Mouse (Mus musculus) hindbrain, embryonic 11.5 days (tissue): ENCODE measurements around the gene Sap30. TPM values are rescaled to one million over a fixed set of nuclear protein-coding genes. Genes with fewer than 3 reads are reported as not detected.
"Not testable (repeated sequence)": the region's sequence is repeated elsewhere in the genome, so short reads cannot be mapped to it uniquely, and the experiment has no call there.

Source experiments
- ATAC-seq: fragments of 200-750 bp; cut with Nextera tagmentation; 2 replicates; pipeline ENCODE4 v1.8.0; 2017; ENCODE audit warnings: mild to moderate bottlenecking, moderate TSS enrichment, moderate library complexity; ENCODE audit not compliant: low FRiP score
- DNase-seq: peaks from one replicate; pipeline ENCODE4 v3.0.0-alpha.2; 2015; ENCODE audit warnings: low spot score
- H3K27ac ChIP-seq: fragments of 300-500 bp; sonication (generic); 2 replicates; pipeline ENCODE4 v1.5.1; 2014; ENCODE audit warnings: mild to moderate bottlenecking, low read depth, low read length
- H3K27me3 ChIP-seq: fragments of 300-500 bp; sonication (generic); 2 replicates; pipeline ENCODE4 v1.6.1; 2014; ENCODE audit warnings: mild to moderate bottlenecking, low read length, moderate library complexity, mixed read lengths; ENCODE audit not compliant: control insufficient read depth, insufficient read depth
- H3K36me3 ChIP-seq: fragments of 300-500 bp; sonication (generic); 2 replicates; pipeline ENCODE4 v1.6.1; 2014; ENCODE audit warnings: mild to moderate bottlenecking, low read length, moderate library complexity, mixed read lengths; ENCODE audit not compliant: control insufficient read depth, insufficient read depth
- H3K4me1 ChIP-seq: fragments of 300-500 bp; sonication (generic); replicated peaks from 2 replicates; pipeline ENCODE4 v1.6.1; 2014; ENCODE audit warnings: low read length, mixed read lengths; ENCODE audit not compliant: control insufficient read depth, insufficient read depth
- H3K4me2 ChIP-seq: fragments of 300-500 bp; sonication (generic); replicated peaks from 2 replicates; pipeline ENCODE4 v1.6.1; 2014; ENCODE audit warnings: mild to moderate bottlenecking, low read depth, low read length
- H3K4me3 ChIP-seq: fragments of 300-500 bp; sonication (generic); 2 replicates; pipeline ENCODE4 v1.5.1; 2014; ENCODE audit warnings: low read depth, low read length
- H3K9ac ChIP-seq: fragments of 300-500 bp; sonication (generic); 2 replicates; pipeline ENCODE4 v1.6.1; 2014; ENCODE audit warnings: low read depth, low read length
- H3K9me3 ChIP-seq: fragments of 300-500 bp; sonication (generic); 2 replicates; pipeline ENCODE4 v1.6.1; 2016; ENCODE audit warnings: low read length; ENCODE audit not compliant: control insufficient read depth
- WGBS: fragments of 180-500 bp; shearing (Covaris S2); extraction: QIAGEN DNeasy Blood & Tissue Kit; methylation state at CpG from one replicate; pipeline ENCODE4 v1.1.7; 2014; 5-methylcytosine and 5-hydroxymethylcytosine counted together
- polyA plus RNA-seq: library from polyadenylated mRNA; unstranded; fragments of >200 nt; fragmentation: Nextera tagmentation; extraction: Ambion mirVana; gene quantifications from 2 replicates; pipeline ENCODE4 v1.2.1, GENCODE M21; 2014

The Sap30 gene
- polyA plus RNA-seq, 1 experiment from 2014 or later = 109 TPM

GRCm38 (mm10) chr8:57520186-57520786 is 32.6 kb upstream of the Sap30 start:
- no peak for DNase-seq

GRCm38 (mm10) chr8:57517723-57518122 is 30.1 kb upstream of the Sap30 start:
- H3K27ac ChIP-seq = no peak overlapping the region
- H3K4me2 ChIP-seq = no peak overlapping the region
- no peak overlapping the region for H3K4me3 ChIP-seq
- no peak overlapping the region for H3K9ac ChIP-seq
- H3K4me1 ChIP-seq = no peaks in the 10 kb centered on the region
- no peaks in the 10 kb centered on the region for H3K36me3 ChIP-seq
- no peaks in the 10 kb centered on the region for H3K27me3 ChIP-seq
- ATAC-seq = no peak
- H3K9me3 ChIP-seq = no peaks in the 10 kb centered on the region
- DNase-seq = no peak
- WGBS = 91% methylated on average over 3 of the region's 3 CpGs

More at GRCm38 (mm10) chr8:57520186-57520786, 32.6 kb upstream of the Sap30 start:
- Histone ChIP-seq H3K36me3 (no peaks in the 10 kb centered on the region), H3K9me3 (no peaks in the 10 kb centered on the region), H3K9ac (no peak overlapping the region), H3K4me3 (no peak overlapping the region), H3K4me1 (no peaks in the 10 kb centered on the region), H3K27me3 (no peaks in the 10 kb centered on the region), H3K27ac (no peak overlapping the region), H3K4me2 (no peak overlapping the region)
- WGBS = 89% methylated on average over 12 of the region's 12 CpGs
- no peak for ATAC-seq

DNA sequence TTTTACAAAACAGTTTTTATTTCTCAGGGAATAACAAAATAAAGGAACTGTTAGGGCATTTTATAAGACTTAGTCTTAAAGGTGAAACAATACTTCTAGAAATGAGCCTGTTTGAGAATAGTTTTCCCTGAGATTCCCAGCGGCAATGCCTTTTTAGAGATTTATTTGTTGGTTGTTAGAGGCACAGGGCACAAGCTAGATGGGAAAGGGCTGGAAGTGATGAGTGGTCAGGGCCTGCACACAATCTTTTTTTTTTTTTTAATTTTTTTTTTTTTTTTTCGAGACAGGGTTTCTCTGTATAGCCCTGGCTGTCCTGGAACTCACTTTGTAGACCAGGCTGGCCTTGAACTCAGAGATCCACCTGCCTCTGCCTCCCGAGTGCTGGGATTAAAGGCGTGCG is 29.0 kb upstream of the Sap30 start:
- not testable (repeated sequence) for H3K36me3 ChIP-seq

GRCm38 (mm10) chr8:57513178-57513661 is 25.6 kb upstream of the Sap30 start:
- Histone ChIP-seq H3K9ac (peak overlapping the region; percentile 99), H3K4me2 (peak overlapping the region; percentile 61), H3K4me3 (peak overlapping the region; percentile 86)
- not testable (repeated sequence) for H3K27ac ChIP-seq, H3K27me3 ChIP-seq, H3K4me1 ChIP-seq, ATAC-seq, H3K36me3 ChIP-seq, H3K9me3 ChIP-seq, DNase-seq
- 29% methylated on average over 9 of the region's 10 CpGs for WGBS

More for the DNA sequence above, 29.0 kb upstream of the Sap30 start:
- WGBS = 95% methylated on average over 4 of the region's 5 CpGs
- not testable (repeated sequence) for H3K27ac ChIP-seq, H3K4me3 ChIP-seq, H3K4me2 ChIP-seq, H3K4me1 ChIP-seq, H3K9ac ChIP-seq, DNase-seq, H3K9me3 ChIP-seq, ATAC-seq, H3K27me3 ChIP-seq

GRCm38 (mm10) chr8:57512141-57513056 is 24.7 kb upstream of the Sap30 start:
- H3K9me3 ChIP-seq = no peaks in the 10 kb centered on the region

GRCm38 (mm10) chr8:57511316-57512118 is 23.9 kb upstream of the Sap30 start, which contains the start of gene Hmgb2:
Hmgb2 (plus strand) TSS chr8:57511907.
- Histone ChIP-seq H3K27ac (peak within 1 kb of the TSS; percentile 99), H3K4me2 (peak within 1 kb of the TSS; percentile 86), H3K9ac (peak within 1 kb of the TSS; percentile 99), H3K36me3 (no peaks in the 10 kb centered on the region), H3K4me3 (peak within 1 kb of the TSS; percentile 86), H3K4me1 (no peaks in the 10 kb centered on the region), H3K27me3 (no peaks in the 10 kb centered on the region), H3K9me3 (no peaks in the 10 kb centered on the region)
- ATAC-seq = peak; percentile 99
- DNase-seq = peak; percentile 99
- WGBS = under 1% methylated on average over 62 of the region's 63 CpGs

More at GRCm38 (mm10) chr8:57512141-57513056, 24.7 kb upstream of the Sap30 start:
- Histone ChIP-seq H3K4me3 (peak overlapping the region; percentile 86), H3K27me3 (no peaks in the 10 kb centered on the region), H3K9ac (peak overlapping the region; percentile 99), H3K4me1 (no peaks in the 10 kb centered on the region), H3K36me3 (no peaks in the 10 kb centered on the region), H3K4me2 (peak overlapping the region; percentile 61), H3K27ac (peak overlapping the region; percentile 99)
- WGBS = 2% methylated on average over 45 of the region's 96 CpGs
- peak; percentile 76 for DNase-seq
- ATAC-seq = peak; percentile 67

DNA sequence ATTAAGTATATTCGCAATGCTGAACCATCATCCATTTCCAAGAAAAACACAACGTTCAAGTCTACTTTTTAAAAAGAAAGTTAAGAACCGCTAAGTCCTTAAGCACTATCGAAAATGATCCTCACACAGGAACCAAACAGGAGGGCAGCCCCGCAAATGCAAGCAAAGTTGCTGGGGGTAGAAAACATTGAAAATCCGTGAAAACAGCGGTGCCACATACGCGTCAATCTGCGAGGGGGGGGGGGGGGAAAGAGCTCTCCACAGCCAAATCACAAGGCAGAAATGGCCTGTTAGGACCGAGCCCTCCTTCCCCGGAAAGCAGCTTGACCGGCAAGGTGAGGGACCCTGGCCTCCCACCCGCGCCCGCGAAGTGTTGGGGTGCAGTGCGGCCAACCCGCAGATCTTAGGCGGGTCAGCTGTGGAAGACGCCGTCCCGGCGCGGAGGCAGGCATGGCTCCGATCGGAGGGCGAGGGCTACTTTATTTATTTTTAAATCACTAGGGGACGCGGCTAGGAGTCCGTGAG is 23.2 kb upstream of the Sap30 start:
- peak overlapping the region; percentile 86 for H3K4me2 ChIP-seq
- peak overlapping the region; percentile 82 for H3K27ac ChIP-seq
- peak overlapping the region; percentile 79 for H3K9ac ChIP-seq
- WGBS = 2% methylated on average over 31 of the region's 31 CpGs
- no peaks in the 10 kb centered on the region for H3K9me3 ChIP-seq
- DNase-seq (peak; percentile 45), ATAC-seq (peak; percentile 25)
- H3K36me3 ChIP-seq = no peaks in the 10 kb centered on the region
- H3K4me1 ChIP-seq = no peaks in the 10 kb centered on the region
- peak overlapping the region; percentile 86 for H3K4me3 ChIP-seq
- H3K27me3 ChIP-seq = no peaks in the 10 kb centered on the region

DNA sequence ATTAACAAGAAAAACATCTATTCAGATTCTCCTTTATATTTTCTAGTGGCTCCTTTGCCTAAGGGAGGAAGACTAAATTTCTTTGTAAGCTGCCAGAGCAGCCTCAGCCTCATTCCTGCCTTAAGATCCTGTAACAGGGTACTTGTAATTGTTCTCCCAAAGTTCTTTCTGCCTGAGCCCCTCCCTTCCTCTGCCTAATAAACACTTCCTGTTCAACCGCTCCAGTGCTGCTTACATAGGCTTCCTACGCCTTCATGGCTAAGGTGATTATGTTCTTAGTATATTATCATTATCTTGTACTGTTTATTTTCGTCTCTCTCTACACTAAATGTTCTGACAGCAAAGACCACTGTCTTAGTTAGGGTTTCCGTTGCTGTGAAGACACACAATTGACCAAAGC is 21.0 kb upstream of the Sap30 start:
- Histone ChIP-seq H3K4me2 (no peak overlapping the region), H3K9me3 (no peaks in the 10 kb centered on the region), H3K27ac (no peak overlapping the region), H3K4me1 (no peaks in the 10 kb centered on the region), H3K9ac (no peak overlapping the region), H3K36me3 (no peaks in the 10 kb centered on the region), H3K27me3 (no peaks in the 10 kb centered on the region), H3K4me3 (no peak overlapping the region)
- no peak for DNase-seq
- 88% methylated on average over 4 of the region's 4 CpGs for WGBS
- ATAC-seq = no peak
